Mouse (Mus musculus): Measurements from ENCODE around the gene Atl1.

The Atl1 gene

DNA sequence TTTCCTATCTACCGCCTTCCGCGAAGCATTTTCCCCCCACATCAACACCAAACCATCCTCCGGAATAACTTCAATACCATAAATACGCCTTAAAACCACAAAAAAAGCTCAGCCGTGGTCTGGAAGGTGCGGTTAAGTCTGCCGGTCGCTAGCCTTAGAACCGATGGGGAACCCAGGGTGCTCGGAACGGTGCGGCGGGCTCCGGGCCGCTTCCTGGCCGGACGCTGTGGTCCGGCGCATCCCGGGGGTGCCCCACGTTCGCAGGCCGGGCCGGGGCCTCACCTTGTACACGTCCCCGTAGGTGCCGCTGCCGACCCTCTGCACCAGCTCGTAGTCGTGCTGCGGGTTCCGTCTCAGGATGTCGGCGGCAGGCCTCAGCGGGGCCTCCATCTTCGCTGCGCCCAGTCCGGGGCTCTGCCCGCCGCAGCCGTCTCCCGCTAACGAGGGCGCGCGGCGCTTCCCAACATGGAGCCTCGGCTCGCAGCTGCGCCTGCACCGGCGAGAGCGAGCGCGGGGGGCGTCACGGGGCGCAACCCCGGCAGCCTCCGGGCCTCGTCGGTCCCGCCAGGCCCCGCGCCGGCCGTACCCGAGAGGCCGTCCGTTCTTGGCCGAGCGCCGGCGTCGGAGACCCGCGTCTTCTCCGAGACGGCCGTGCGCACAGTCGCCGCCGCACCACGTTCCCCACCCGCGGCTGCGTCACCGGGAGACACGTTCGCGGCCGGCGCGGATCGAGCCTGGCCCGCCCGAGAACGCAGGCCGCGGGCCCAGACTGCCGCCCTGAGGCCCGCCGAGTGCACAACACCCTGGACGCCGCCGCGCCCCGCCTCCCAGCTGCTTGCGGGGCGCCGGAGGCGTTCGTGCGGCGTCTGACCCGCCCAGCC, at the start of gene Atl1, which contains the start of gene Map4k5:
Gene Atl1 (plus strand): TSS at position 244 of the 881 bp plus-strand sequence.
Gene Map4k5 (minus strand): TSS at position 830 of the 881 bp plus-strand sequence.
- peak; percentile 89 to 93 for DNase-seq

DNA sequence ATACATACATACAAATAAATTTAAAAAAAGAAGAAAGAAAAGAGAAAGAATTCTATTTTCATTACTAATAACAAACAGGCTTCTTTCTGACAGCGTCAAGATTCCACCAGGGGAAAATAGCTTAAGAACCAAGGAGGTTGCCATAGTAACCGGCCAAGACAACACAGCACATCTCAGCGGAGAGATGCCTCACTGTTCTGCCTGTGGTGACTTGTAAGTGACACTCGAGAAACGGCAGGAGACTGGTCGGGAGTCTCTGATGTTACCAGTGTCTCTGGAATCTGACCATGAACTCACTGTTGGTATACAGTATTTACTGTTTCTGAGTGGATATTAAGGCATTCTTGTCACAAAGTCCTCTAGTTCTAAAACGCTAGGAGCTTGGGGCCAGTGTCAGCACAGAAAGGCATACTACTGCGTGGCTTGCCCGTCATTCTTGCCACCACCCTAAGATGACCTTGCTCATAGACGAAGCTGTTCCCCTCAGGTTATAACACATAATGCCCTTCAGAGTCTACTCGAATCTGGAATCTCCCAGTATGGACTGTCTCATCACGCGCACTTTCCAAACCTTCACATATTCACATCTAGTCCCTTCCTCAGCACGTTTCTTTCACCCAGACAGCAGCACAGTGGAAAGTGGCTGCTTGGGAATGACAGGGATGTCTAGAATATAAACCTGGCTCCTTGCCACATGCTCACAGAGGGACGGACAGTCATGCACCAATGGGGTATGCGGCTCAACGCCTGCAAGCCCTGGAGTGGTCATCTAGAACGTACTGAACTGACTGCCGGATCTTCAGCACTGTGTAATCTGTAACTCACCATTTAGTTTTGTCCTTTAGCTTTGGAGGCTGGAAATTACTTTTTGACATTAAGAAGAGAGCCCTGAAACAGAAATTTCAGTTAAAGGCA, 48.6 kb upstream of the Atl1 start:
- DNase-seq, result no peak

DNA sequence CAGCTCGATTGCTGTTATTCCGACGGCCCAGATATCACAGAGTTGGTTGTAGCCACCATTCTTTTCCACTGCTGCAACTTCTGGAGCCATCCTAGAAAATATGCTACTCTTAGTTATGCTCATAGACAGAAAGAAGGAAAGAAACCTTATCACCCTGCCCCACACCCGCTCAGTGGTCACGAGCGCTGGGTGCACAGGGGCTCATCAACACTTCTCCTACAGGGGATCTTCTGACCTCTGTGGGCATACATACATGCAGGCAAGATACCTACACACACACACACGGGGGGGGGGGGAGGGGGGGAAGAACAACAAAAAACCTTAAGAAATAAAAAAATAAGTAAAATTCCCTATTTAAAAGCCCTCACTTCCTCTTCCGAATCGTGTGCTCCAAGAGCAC, 46.7 kb upstream of the Atl1 start:
- no peak for DNase-seq

DNA sequence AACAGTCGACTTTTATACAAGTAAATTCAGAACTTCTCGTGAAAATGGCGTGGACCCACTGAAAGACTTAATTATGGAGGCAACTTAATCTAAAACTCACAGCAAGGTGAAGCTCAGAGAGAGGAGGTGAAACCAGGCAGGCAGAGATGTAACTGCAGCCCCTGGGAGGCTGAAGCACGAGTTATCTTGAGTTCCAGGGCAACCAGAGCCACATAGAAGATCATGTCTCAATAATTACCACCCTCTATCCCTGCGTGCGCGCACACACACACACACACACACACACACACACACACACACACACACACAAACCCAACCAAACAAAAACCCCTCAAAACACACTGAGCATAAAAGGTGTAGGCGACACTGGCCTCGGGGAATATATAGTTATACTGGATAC, 45.9 kb upstream of the Atl1 start:
- DNase-seq, result no peak

DNA sequence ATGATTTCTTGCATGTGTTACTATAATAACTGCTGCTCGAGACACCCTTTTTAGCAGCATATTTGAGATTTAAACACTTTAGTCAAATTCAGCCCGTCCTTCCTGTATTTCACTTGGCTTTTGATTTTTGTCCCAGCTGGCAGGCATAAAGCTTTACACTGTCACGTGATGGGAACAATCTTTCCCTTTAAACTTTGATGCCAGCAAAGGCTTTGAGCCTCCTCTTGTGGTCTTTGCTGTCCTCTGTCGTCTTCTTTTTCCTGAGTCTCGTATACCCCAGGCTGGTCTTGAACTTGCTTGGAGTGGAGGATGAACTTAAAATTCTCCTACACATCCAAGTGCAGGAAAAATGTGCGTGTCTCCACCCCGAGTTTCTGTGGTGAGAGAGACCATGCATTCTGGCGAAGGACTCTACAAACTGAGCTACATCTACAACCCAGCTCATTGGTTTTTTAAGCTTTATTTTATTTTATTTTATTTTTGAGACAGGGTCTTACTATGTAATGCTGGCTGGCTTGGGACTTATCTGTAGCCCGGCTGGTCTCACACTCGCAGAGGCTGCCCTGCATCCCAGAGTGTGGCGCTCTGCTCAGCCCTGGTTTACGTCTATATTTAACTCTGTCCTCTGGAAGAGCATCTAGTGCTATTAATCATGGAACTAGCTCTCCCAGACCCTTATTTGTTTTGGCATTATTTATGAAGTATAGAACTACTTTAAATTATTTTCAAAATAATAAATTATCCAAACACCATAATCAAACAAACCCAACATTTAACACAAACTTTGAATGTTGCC, 44.1 kb upstream of the Atl1 start:
- DNase-seq, result no peak

DNA sequence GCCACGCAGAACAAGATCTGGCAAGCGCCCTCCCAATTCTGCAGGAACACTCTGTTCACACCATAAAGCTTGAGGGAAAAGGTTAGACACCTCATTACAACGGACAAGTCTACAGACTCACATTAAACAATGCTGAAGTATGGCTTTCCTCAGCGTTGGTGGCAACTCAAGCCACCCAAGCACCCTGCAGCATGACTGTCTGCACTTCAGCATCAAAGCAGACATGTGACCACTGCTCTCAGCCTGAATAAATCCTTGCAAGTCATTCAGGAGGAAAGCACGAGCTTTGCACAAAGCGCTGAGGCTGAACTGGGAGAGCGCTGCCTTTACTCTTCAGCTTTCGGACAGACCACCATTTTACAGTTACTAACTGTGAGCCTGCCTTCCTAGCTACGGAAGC, 40.1 kb upstream of the Atl1 start:
- DNase-seq, result no peak

DNA sequence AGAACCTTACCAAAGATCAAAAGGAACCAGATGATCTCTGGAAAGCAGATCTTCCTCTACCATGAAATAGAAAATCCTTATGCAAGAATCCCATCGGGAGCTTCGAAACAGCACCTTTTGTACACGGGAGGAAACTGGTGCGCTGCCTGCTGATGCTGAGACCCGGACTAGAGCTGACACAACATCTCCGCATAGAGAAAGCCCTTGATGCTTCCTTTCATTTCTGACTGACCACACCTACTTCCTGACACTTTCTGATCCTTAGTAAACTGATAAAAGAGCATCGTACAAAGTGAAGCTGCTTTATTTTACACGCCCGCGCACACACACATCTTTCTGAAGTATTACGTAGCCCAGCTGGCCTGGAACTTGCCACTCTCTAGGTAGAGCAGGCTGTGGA, 39.0 kb upstream of the Atl1 start:
- DNase-seq, result no peak

DNA sequence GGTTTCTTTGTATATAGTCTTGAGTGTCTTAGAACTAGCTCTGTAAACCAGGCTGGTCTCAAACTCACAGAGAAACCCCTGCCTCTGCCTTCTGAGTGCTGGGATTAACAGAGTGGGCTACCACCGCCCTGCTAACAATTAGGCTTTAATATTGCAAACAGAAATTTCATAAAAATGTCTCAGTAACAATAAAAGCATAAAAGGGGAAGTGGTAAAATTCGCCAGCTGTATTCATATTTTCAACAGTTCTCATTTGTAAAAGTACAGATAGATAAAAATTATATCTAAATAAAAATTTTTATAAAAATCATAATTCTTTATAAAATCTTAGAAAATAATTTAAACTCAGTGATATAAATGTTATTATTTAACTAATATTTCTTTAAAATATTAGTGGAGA, 38.5 kb upstream of the Atl1 start:
- no peak for DNase-seq

DNA sequence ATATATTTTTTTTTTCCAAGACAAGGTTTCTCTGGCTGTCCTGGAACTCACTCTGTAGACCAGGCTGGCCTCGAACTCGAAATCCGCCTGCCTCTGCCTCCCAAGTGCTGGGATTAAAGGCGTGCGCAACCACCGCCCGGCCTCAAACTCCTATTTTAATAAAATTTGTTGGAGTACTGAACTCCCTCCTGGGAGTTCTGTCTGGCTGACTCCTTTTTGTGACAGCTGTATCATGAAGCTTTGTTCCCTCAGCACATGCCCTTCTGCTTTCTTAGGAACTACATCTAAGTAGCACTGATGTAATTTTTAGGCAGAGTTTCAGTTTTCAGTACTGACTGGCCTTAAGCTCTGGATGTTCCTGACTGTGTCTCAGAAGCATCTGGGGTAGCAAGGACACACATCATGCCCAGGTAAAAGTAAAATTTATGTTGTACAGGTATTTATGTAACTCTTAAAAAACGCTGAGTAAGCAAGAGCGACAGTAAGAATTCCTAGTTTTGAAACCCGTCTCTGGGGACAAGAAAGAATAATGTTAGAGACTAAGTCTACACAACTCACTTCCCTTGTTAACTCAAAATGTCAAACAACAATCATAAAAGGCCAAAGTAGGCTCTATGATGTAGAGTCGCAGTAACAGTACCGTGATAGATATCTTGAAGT, 36.6 kb upstream of the Atl1 start:
- DNase-seq, result no peak

DNA sequence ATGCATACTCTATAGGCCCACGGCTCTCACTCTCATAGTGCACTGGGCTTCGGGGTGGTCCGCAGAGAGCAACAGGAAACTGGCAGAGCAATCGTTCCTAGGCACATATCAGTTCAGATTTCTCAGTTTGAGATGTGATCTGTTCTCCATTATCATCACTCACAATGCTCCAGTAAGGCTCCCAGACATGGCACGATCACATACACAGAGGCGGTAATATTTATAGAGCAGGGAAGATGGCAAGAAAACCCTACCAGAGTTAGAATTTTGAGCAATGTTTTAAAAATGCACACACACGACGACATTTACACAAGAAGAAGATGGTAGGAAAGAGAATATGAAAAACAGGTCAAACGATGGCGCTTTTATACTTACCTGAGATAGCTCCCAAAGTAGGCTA, 36.0 kb upstream of the Atl1 start:
- DNase-seq, result no peak

DNA sequence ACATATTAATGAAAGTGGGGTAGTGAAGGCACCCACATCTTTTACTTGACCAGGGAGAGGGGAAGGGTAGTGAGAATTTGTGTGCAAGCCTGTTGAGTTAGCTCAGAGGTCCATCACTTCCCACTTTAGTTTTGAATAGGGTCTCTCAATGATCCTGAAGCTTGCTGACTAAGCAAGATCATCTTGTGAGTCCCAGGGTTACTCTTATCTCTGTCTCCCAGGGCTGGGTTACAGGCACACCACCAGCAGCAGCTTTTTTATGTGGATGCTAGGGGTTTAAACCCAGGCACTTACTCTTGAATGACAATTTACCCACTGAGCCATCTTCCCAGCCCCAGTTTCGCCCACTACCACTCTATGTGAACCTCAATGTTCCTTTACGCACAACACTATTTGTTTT, 34.8 kb upstream of the Atl1 start:
- DNase-seq, result no peak

DNA sequence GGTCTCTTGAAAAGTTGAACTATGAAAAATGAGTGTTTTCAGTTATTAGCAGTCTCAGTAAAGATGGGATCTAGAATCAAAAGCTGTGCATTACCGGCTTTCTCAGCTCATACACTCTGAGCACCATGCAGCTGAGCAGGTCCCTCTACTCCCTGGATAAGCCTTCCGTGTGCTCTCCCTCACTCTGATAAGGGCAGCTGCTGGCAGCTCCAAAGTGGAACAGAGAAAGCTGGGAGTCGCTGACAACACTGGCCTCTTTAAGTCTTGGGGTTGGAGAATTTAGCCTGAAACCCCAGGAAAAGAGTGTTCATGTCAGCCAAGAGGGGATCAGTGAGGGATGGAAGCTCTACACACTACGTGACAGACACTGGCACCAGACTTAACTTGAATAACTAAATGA, 33.6 kb upstream of the Atl1 start:
- no peak for DNase-seq

DNA sequence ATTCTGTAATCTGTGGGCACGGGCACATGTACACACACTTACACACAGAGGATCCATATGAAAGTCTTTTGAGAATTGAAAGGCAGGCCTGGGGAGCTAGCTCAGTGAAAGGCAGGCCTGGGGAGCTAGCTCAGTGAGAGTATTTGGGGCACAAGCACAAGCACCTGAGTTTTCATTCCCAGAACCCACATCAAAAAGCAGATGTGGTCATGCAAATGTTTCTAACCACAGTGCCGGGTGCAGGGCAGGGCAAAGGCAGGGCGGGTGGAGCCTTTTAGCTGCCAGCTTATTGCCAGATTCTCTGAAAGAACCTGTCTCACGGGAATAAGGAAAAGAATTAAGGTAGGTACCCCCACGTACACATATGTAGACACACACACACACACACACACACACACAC, 28.9 kb upstream of the Atl1 start:
- no peak for DNase-seq

DNA sequence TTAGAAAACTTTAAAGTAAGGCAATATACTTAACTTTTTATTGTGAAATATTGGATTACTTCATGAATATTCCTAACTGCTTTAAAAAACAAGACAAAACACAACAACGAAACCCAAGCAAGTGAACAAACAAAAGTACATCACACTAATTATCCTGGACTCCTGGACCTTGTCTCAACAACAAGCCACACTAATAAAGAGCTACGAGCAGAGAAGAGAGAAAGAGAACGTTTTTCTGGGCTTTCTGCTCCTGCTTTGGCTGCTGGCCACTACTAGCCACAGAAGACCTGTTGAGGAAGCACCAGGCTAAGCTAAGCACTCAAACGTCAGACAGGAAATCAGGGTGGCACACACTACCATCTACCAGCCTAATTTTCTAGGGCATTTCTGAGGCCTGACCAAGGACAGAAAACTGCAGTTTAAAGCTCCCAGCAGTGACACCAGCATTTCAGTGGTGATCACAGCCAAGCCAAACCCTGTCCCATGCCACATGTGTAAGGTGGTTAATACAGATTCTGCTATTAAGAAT, 28.2 kb upstream of the Atl1 start:
- no peak for DNase-seq

DNA sequence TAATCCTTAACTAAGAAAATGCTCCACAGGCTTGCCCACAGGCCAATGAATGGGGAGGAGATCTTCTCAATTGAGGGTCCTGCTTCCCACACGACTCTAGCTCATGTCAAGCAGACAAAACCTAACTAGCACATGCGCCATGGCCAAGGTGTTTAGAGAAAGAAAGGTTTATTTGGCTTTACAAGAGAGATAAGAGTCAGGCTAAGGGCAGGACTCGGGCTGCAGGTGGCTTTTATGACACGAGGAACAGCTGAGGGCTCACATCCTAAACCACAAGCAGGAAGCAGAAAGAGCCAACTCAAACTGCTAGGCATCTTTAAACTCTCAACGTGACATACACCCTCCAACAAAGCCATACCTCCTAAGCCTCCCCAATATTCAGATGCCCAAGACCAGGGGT, 25.1 kb upstream of the Atl1 start:
- DNase-seq, result no peak

DNA sequence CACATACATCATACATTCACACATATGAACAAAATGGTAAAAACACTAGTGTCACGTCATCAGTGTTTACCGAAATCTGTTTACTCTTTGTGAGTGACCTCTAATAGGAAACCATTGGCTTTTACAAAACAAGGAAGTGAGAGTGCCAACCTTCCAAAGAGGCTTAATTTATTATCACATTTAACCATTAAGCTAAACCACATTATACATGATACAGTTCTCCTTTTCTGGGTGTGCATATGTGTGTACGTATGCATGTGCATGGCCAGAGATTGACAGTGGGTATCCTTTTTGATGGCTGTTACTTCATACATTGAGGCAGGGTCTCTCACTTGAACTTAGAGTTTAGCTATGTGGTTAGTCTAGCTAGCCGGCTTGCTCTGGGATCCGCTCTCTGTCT, 20.8 kb upstream of the Atl1 start:
- no peak for DNase-seq

DNA sequence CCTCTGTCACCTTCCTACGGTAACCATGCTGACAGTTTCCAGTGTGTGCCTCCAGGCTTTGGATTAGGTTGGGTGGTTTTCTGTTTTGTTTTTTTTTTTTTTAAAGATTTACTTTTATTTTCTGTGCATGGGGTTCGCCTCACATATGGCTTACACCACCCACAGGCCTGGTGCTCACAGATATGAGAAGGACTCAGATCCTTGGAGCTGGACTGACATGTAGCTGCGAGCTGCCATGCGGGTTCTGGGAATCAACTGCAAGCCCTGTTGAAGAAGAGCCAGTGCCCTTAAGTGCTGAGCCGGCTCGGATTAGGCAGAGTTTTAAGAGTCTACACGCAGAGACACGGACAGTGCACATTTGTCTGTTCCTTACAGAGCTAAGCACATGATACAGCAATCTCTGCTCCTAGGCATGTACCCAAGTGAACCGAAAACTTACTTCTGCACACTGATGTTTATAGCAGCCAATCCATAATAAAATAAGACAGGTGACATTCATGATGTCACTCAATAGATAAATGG, 14.5 kb upstream of the Atl1 start:
- no peak for DNase-seq

DNA sequence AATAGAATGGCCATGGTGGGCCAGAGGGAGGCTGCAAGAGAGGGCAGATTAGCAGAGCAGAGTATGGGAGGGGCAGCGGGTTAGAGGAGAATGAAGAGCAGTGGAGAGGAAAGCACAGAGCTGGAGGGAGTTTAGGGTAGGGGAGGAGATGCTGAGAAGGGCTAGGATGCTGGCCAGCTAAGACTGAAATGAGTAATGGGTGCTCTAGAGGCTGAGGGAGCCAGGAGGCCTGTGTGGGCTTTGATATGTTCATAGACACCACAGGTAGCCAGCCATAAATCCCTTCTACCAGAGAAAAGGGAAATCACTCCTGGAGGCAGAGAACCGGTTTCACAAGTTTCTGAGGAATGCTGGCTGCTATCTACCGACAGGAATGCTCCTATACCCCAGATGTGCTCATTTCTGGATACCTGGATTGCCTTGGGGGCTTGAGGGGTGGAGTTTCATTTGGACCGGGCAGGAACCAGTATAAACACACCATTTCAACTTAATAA, 13.2 kb upstream of the Atl1 start:
- peak; percentile 49 to 53 for DNase-seq

DNA sequence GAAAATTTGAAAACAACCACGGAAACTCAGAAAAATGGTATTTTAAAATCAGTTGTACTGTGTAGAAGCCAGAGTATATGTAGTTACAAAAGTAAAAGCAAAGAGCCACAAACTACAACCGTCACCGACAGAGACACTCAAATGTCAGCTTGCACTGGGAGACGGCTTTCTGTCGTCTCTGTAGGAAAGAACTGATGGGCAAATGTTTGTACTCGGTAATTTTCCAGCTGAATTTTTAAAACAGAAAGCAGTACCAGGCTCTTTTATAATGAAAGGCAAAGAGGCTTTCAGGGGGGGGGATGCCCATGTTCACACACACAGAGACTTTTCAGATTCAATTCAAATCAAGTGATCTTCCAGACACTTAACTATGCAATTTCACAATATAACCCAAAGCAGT, 12.7 kb upstream of the Atl1 start:
- no peak for DNase-seq

DNA sequence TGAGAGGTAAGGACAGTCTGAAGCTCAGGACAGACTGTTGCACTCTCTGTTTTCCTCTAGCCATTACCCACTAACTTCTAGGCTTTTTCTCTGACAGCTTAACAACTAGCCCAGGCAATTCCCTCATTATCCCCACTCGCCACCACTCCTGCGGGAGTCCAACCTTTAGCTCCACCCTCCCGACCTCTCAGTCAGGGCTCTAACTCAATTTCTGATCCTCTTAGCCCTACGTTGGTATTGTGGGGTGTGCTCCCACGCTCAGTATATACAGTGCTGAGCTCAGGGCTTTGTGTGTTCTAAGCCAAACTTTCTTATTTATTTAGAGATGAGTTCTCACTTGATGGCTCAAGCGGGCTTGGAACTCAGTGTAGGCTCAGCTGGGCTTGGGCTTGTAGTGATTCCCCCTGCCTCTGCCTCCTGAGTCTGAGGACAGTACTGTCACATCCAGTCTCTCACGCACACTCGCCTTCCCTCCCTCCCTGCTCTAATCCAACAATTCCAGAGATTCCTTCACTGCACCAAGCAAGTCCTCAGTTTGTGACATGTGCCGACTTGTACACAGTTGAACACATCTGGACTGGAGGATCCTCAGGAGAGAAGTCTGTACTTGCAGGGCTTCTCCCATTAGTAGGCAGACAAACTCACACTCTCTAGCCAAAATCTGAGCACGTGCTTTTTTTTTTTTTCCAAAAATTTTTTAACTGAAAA, 11.1 kb upstream of the Atl1 start:
- DNase-seq, result no peak

DNA sequence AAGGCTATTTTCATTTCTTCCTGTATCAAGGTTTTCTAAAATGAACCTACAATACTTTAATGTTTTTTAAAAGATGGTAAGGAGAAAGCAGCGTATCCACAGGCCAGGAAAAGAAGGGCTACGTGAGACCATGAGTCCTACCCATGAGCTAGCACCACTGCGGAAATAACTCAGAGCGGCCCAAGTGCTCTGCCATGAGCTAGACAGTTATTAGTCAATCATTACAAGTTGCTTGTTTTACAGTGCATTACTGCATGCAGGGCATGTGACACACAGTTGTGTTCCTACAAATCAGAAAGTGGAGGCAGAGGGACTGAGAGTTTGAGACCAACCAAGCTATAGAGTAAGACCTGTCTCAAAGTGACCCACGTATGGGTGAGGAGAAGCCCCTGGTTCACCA, 8.4 kb upstream of the Atl1 start:
- peak; percentile 26 to 55 for DNase-seq
